Mouse (Mus musculus) heart, adult 2 months (tissue): Measurements from ENCODE around the gene Elk4. TPM values are rescaled to one million over a fixed set of nuclear protein-coding genes. Genes with fewer than 3 reads are reported as not detected.

ENCODE experiments used
- DNase-seq, 2 experiments: peaks; one replicate each; pipeline ENCODE4 v3.0.0; 2021
- H3K27ac ChIP-seq: fragments of 200-600 bp; 2 replicates; pipeline ENCODE4 v1.8.1; 2022
- H3K27me3 ChIP-seq: fragments of 200-500 bp; 2 replicates; pipeline ENCODE4 v1.6.1; 2012; ENCODE audit warnings: mild to moderate bottlenecking, low read length, inconsistent platforms, mixed read lengths; ENCODE audit not compliant: control insufficient read depth, insufficient read depth
- H3K36me3 ChIP-seq: fragments of 200-500 bp; 2 replicates; pipeline ENCODE4 v1.6.1; 2012; ENCODE audit warnings: low read length, inconsistent platforms; ENCODE audit not compliant: control insufficient read depth, insufficient read depth
- H3K4me1 ChIP-seq: fragments of 200-500 bp; 2 replicates; pipeline ENCODE4 v1.6.1; 2011; ENCODE audit warnings: low read length; ENCODE audit not compliant: control insufficient read depth, insufficient read depth
- H3K4me3 ChIP-seq: fragments of 200-600 bp; 2 replicates; pipeline ENCODE4 v1.8.1; 2022
- H3K79me2 ChIP-seq: fragments of 200-500 bp; replicated peaks from 2 replicates; pipeline ENCODE4 v1.6.1; 2012; ENCODE audit warnings: mild to moderate bottlenecking, inconsistent platforms, low read length, moderate library complexity, mixed read lengths; ENCODE audit not compliant: control insufficient read depth, insufficient read depth
- H3K9ac ChIP-seq: fragments of 200-500 bp; 2 replicates; pipeline ENCODE4 v1.6.1; 2012; ENCODE audit warnings: low read depth, mild to moderate bottlenecking, control low read depth, inconsistent platforms, low read length, mixed read lengths
- CTCF ChIP-seq: fragments of 200-600 bp; IDR thresholded peaks from 2 replicates; pipeline ENCODE4 v1.8.1; 2022; ENCODE audit warnings: antibody characterized with exemption, mild to moderate bottlenecking, moderate library complexity
- EP300 ChIP-seq: fragments of 200-500 bp; IDR thresholded peaks from 2 replicates; pipeline ENCODE4 v1.6.1; 2011; ENCODE audit warnings: low read depth, low read length, control low read depth; ENCODE audit not compliant: insufficient read depth
- POLR2A ChIP-seq: fragments of 200-500 bp; IDR thresholded peaks from 2 replicates; pipeline ENCODE4 v1.6.1; 2011; ENCODE audit warnings: mild to moderate bottlenecking, low read depth, low read length, control low read depth; ENCODE audit not compliant: insufficient read depth
- WGBS: fragments of 180-500 bp; shearing (Covaris S2); methylation state at CpG from one replicate; pipeline ENCODE4 v1.1.7; 2018; 5-methylcytosine and 5-hydroxymethylcytosine counted together
- intact Hi-C: fragments of 180-260 bp; cut with DNase I; formaldehyde crosslinking; loops from one replicate; pipeline ENCODE4 v1.15.1; 2025
- polyA plus RNA-seq: library from polyadenylated mRNA; depleted of rRNA; stranded (reverse); fragments of >200 nt; gene quantifications from 2 replicates; pipeline ENCODE4 v1.2.3, GENCODE M21; 2012
- total RNA-seq, 2 experiments: library from RNA; stranded (reverse); gene quantifications; 2 replicates each; pipeline ENCODE4 v1.2.3; 2021

The Elk4 gene
- total and polyA plus RNA-seq, 3 experiments, result 20.8 to 77.4 (median 76.5) TPM

GRCm38 (mm10) chr1:132058558-132058957 lies 51.2 kb downstream of the Elk4 start:
- no peaks in the 10 kb centered on the region for H3K36me3 ChIP-seq
- intact Hi-C loops, result no loop called here
- DNase-seq, result no peak
- no peak overlapping the region for H3K27ac ChIP-seq
- H3K4me3 ChIP-seq, result no peak overlapping the region
- no peaks in the 10 kb centered on the region for H3K79me2 ChIP-seq
- H3K4me1 ChIP-seq, result no peaks in the 10 kb centered on the region
- WGBS, result 87% methylated on average over 5 of the region's 5 CpGs
- TF ChIP-seq CTCF, result no peak
- no peak for TF ChIP-seq EP300
- no peak for TF ChIP-seq POLR2A
- H3K9ac ChIP-seq, result no peak overlapping the region
- no peaks in the 10 kb centered on the region for H3K27me3 ChIP-seq

- intact Hi-C loops, result no loop called here
- Histone ChIP-seq H3K27me3 (no peaks in the 10 kb centered on the region), H3K79me2 (no peaks in the 10 kb centered on the region), H3K27ac (no peak overlapping the region), H3K4me1 (no peaks in the 10 kb centered on the region), H3K9ac (no peak overlapping the region), H3K36me3 (no peaks in the 10 kb centered on the region), H3K4me3 (no peak overlapping the region)
- TF ChIP-seq POLR2A (no peak), CTCF (no peak), EP300 (no peak)
- no peak for DNase-seq
- WGBS, result 45% methylated on average over 7 of the region's 7 CpGs
Observed at GRCm38 (mm10) chr1:132060036-132060769, 52.8 kb downstream of the Elk4 start.

GRCm38 (mm10) chr1:132061750-132062541 lies 54.5 kb downstream of the Elk4 start:
- Histone ChIP-seq H3K4me3 (no peak overlapping the region), H3K79me2 (no peaks in the 10 kb centered on the region), H3K9ac (no peak overlapping the region), H3K4me1 (no peaks in the 10 kb centered on the region), H3K27ac (no peak overlapping the region), H3K36me3 (no peaks in the 10 kb centered on the region), H3K27me3 (no peaks in the 10 kb centered on the region)
- 86% methylated on average over 6 of the region's 6 CpGs for WGBS
- intact Hi-C loops, result no loop called here
- TF ChIP-seq EP300, result no peak
- no peak for TF ChIP-seq POLR2A
- TF ChIP-seq CTCF, result no peak
- no peak for DNase-seq

GRCm38 (mm10) chr1:132063096-132063495 lies 55.7 kb downstream of the Elk4 start:
- Histone ChIP-seq H3K4me1 (no peaks in the 10 kb centered on the region), H3K9ac (no peak overlapping the region), H3K4me3 (no peak overlapping the region), H3K36me3 (no peaks in the 10 kb centered on the region), H3K27me3 (no peaks in the 10 kb centered on the region), H3K27ac (no peak overlapping the region), H3K79me2 (no peaks in the 10 kb centered on the region)
- 81% methylated on average over 4 of the region's 4 CpGs for WGBS
- intact Hi-C loops, result no loop called here
- TF ChIP-seq CTCF (no peak), EP300 (no peak), POLR2A (no peak)
- DNase-seq, result no peak

- Histone ChIP-seq H3K27me3 (no peaks in the 10 kb centered on the region), H3K36me3 (no peaks in the 10 kb centered on the region), H3K4me1 (no peaks in the 10 kb centered on the region), H3K9ac (no peak overlapping the region), H3K79me2 (no peaks in the 10 kb centered on the region), H3K27ac (no peak overlapping the region), H3K4me3 (no peak overlapping the region)
- intact Hi-C loops, result no loop called here
- no peak for DNase-seq
- 90% methylated on average over 1 of the region's 1 CpGs for WGBS
- TF ChIP-seq CTCF (no peak), POLR2A (no peak), EP300 (no peak)
Observed at GRCm38 (mm10) chr1:132065001-132065400, 57.6 kb downstream of the Elk4 start.
